Mouse (Mus musculus) neural tube, embryonic 10.5 days (tissue): Measurements from ENCODE around the gene Ifitm1.
A peak's percentile ranks its signal among the peaks of the same experiment; 100 is the strongest.

Experiments used
- DNase-seq: peaks from one replicate; pipeline ENCODE4 v3.0.0-alpha.2; 2017; ENCODE audit warnings: low spot score; ENCODE audit errors: extremely low spot score

Ifitm1 gene

DNA sequence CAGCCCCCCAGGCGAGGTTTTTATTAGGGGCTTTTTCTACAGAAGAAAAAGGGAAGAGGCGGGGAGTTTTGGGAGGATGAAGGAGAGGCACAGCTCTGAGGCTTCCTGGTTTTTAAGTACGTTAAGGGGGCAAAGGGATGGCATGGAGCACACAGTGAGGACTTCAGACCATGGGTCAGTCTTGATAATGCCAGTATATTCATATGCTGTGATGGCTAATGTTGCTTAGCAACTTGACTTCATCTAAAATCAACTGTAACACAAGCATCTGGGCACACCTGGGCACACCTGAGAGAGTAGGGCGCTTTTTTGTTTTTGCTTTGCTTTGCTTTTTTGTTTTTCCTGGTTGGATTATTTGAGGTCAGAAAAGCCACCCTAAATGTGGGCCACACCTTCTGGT is at the start of gene Ifitm1:
Gene Ifitm1, plus strand, starts transcription at position 301 of the 400 bp plus-strand sequence.
- DNase-seq = no peak

GRCm38 (mm10) chr7:140919911-140920310 is 47.1 kb upstream of the Ifitm1 start:
- DNase-seq = no peak

GRCm38 (mm10) chr7:140920418-140921029 is 46.5 kb upstream of the Ifitm1 start, which contains the start of gene Nlrp6:
Nlrp6 (plus strand) TSS chr7:140920902.
- no peak for DNase-seq

- DNase-seq = no peak
Measured at GRCm38 (mm10) chr7:140921225-140921975, 45.6 kb upstream of the Ifitm1 start.

DNA sequence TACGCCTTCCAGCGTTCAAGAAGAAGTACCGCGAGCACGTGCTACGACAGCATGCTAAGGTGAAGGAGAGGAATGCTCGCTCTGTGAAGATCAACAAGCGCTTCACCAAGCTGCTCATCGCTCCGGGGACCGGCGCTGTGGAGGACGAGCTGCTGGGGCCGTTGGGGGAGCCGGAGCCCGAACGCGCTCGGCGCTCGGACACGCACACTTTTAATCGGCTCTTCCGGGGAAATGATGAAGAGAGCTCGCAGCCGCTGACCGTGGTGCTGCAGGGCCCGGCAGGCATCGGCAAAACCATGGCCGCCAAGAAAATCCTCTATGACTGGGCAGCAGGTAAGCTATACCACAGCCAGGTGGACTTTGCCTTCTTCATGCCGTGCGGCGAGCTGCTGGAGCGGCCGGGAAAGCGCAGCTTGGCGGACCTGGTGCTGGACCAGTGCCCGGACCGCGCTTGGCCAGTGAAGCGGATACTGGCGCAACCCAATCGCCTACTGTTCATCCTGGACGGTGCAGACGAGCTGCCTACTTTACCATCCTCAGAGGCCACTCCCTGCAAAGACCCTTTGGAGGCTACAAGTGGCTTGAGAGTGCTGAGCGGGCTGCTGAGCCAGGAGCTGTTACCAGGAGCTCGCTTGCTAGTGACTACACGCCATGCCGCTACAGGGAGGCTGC is 44.5 kb upstream of the Ifitm1 start:
- DNase-seq = peak; percentile 59

GRCm38 (mm10) chr7:140923070-140923775 is 43.8 kb upstream of the Ifitm1 start:
- DNase-seq = peak; percentile 45

DNA sequence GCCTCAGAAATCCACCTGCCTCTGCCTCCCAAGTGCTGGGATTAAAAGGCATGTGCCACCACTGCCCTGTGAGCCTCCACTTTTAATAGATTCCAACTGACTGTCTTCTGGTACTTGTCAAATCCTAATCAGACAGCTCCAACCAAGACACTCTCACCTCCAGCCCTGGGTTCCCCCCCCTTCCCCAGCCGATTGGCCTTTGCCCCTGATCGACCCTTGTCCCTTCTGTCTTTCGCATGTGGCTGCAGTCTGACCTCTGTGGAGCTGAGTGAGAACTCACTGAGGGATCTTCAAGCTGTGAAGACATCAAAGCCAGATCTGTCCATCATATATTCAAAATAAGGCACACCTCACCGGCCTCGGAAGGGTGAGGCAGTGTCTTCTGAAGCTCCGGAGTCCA is 39.8 kb upstream of the Ifitm1 start:
- no peak for DNase-seq

GRCm38 (mm10) chr7:140938436-140938835 is 28.6 kb upstream of the Ifitm1 start:
- DNase-seq = no peak

GRCm38 (mm10) chr7:140938896-140939295 is 28.1 kb upstream of the Ifitm1 start:
- no peak for DNase-seq

GRCm38 (mm10) chr7:140939669-140940171 is 27.3 kb upstream of the Ifitm1 start:
- peak; percentile 44 for DNase-seq

GRCm38 (mm10) chr7:140941222-140942051 is 25.6 kb upstream of the Ifitm1 start, which contains the start of gene Pgghg:
Pgghg (plus strand) TSS chr7:140941391.
- DNase-seq = peak; percentile 89

DNA sequence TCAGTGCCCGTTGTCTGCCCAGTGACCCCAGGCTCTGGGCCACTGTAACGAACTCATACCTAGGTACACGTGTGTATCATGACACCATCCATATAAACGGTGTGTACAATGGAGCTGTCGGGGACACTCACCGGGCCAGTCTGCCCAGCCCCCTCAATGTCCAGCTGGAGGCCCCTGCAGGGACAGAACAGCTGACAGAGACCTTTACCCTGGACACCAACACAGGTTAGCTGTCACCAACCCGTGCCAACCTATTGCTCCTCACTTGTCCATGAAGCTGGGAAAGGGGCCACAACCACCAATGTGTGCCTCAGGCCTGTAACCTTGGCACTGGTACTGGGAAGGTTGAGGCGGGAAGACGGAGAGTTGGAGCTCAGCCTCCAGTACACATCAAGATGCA is 24.7 kb upstream of the Ifitm1 start:
- DNase-seq = no peak

DNA sequence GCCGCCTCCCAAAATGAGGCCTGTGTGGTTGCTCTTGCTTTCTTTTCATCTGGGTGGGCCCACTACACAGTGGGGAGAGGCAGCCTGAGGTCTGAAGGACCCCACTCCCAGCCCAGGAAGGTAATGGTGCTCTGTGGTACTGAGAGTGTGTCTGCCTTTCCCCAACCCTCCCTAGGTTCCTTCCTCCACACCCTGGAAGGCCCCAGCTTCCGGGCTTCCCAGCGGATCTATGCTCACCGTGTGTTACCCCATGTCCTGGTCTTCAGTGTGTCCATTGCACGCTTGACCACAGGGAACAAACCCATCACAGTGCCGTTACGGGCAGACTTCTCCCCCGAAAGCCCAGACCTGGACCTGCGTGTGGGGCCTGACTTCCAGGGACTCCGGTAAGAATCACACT is 24.2 kb upstream of the Ifitm1 start:
- DNase-seq = no peak

DNA sequence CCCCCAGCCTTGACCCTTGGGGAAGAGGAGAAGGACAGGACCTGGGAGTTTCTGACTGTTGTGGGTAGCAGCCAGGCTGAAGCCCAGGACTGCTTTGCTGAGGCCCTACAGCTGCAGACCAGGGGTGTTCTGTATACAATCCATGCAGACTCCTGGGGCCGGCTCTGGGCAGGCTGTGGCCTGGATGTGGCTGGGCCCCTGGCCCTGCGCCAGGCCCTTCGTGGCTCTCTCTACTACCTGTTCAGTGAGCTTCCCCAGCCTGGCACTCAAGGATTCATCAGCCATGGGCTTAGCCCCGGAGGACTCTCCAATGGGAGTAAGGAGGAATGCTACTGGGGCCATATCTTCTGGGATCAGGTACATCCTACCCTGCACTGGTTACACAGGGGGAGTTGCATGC is 23.7 kb upstream of the Ifitm1 start:
- DNase-seq = no peak

DNA sequence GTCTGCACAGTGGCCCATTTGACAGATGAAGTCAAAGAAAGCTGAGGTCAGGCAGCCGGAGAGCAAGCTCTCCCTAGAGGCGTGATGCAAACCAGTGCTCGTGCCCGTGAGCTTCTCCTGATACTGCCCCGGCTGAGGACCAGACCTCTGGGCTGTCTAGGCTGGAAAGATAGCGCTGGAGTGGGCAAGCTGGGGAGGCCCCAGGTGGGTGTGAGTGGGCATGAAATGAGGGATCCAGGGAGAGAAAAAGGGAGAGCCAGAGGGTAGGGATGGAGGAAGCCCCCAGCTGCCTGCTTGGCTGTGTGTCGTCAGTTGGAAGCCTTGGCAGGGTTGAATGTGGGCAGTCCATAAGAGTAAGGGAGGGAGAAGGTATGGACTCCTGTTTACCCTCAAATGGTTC is 22.8 kb upstream of the Ifitm1 start:
- DNase-seq = no peak

- no peak for DNase-seq
Measured at GRCm38 (mm10) chr7:140945247-140945646, 21.8 kb upstream of the Ifitm1 start.

GRCm38 (mm10) chr7:140946311-140946710 is 20.7 kb upstream of the Ifitm1 start:
- no peak for DNase-seq

DNA sequence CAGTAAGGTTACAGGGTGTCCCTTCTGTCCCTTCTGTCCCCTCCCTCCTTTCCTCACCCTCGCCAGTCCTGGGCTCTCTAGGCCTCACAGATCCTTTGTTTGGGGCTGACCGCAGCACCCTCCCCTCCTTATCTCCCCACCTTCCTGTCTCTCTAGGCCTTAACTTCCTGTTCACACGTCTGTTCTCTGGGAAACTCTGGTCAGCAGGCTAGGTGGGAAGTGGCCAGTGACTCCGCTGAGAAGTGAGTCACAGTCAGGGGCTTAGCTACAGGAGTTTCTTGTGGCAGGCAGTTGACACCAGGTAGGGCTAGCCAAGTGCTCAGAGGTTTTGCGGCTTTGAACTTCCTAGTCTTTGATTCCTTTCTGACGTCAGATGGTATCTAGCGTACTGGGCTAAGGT is 20.0 kb upstream of the Ifitm1 start:
- no peak for DNase-seq

DNA sequence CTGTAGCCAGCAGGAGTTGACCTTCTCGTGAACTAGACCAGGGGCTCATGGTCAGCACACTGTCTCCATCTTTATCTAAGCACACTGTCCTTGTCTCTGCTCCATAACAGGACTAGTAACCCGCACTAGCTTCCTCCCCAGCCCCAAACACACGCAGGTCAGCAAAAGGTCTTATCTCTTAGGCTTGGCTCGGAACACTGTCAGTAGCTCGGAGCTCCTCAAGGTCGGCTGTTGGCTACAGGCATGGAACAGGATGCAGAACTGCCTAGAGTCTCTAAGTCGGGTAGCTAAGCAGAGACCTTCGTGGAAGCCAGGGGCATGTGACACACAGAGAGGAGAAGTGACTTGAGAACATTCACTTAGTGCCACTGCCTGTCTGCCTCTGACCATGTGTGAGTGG is 18.9 kb upstream of the Ifitm1 start:
- DNase-seq = no peak

DNA sequence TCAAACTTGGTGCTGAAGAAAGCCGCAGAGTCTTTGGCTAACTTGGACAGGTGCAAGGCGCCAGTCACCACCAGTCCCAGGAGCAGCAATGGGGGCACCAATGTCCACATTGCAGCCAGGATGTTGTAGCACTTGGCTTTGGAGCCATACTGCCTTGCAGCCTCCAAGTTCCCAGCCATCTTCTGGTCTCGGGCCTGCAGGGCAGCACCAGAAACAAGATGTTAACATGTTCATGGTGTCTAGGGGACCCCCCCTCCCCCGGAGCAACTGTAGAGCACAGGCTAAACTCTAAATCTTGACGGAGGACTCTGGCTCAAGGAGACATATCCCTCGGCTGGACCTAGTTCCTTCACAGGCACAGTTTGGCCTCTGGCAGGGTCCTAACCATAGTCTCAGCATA is 17.8 kb upstream of the Ifitm1 start:
- DNase-seq = no peak
